Mouse (Mus musculus) gastrocnemius, adult 2 months (tissue): ENCODE measurements around the gene Rplp2. TPM values are rescaled to one million over a fixed set of nuclear protein-coding genes. Genes with fewer than 3 reads are reported as not detected.

Source experiments
- DNase-seq: peaks from one replicate; pipeline ENCODE4 v3.0.0; 2022
- H3K27ac ChIP-seq: fragments of 200-600 bp; 2 replicates; pipeline ENCODE4 v1.8.1; 2022; ENCODE audit warnings: mild to moderate bottlenecking
- H3K4me3 ChIP-seq: fragments of 200-600 bp; 2 replicates; pipeline ENCODE4 v1.8.1; 2022; ENCODE audit warnings: mild to moderate bottlenecking, moderate library complexity
- CTCF ChIP-seq: fragments of 200-600 bp; IDR thresholded peaks from 2 replicates; pipeline ENCODE4 v1.8.1; 2022; ENCODE audit warnings: antibody characterized with exemption, mild to moderate bottlenecking, moderate library complexity
- intact Hi-C: fragments of 180-260 bp; cut with DNase I; formaldehyde crosslinking; loops from one replicate; pipeline ENCODE4 v1.15.1; 2025
- total RNA-seq, 2 experiments: library from RNA; stranded (reverse); gene quantifications; 2 replicates each; pipeline ENCODE4 v1.2.3; 2021

The Rplp2 gene
- total RNA-seq, 2 experiments from 2014 or later, result 567 to 623 TPM

GRCm38 (mm10) chr7:141466607-141467148 is 19.5 kb downstream of the Rplp2 start:
- DNase-seq, result peak; percentile 26
- Histone ChIP-seq H3K4me3 (peak overlapping the region; percentile 87), H3K27ac (peak overlapping the region; percentile 94)
- no peak for TF ChIP-seq CTCF
- intact Hi-C loops, result no loop called here

- intact Hi-C loops, result no loop called here
- no peak for TF ChIP-seq CTCF
- Histone ChIP-seq H3K4me3 (peak within 1 kb of the TSS; percentile 87), H3K27ac (peak within 1 kb of the TSS; percentile 94)
- DNase-seq, result peak; percentile 94
These were observed 20.3 kb downstream of the Rplp2 start, which contains the start of gene Cd151 for GRCm38 (mm10) chr7:141467230-141468030. TSS of gene Cd151 (plus strand) at chr7:141467392.

- no peak for TF ChIP-seq CTCF
- intact Hi-C loops, result no loop called here
- H3K27ac ChIP-seq, result peak overlapping the region; percentile 94
- peak overlapping the region; percentile 87 for H3K4me3 ChIP-seq
- DNase-seq, result peak; percentile 59
These were observed 21.0 kb downstream of the Rplp2 start for GRCm38 (mm10) chr7:141468164-141468521.

GRCm38 (mm10) chr7:141468522-141469211 is 21.5 kb downstream of the Rplp2 start:
- DNase-seq, result peak; percentile 72
- H3K4me3 ChIP-seq, result peak overlapping the region; percentile 87
- intact Hi-C loops, result no loop called here
- H3K27ac ChIP-seq, result peak overlapping the region; percentile 94
- peak; percentile 60 for TF ChIP-seq CTCF

GRCm38 (mm10) chr7:141469352-141469751 is 22.2 kb downstream of the Rplp2 start:
- peak; percentile 27 for DNase-seq
- intact Hi-C loops, result no loop called here
- no peak for TF ChIP-seq CTCF
- H3K27ac ChIP-seq, result peak overlapping the region; percentile 94
- H3K4me3 ChIP-seq, result peak overlapping the region; percentile 87

GRCm38 (mm10) chr7:141469901-141470636 is 22.9 kb downstream of the Rplp2 start:
- intact Hi-C loops, result no loop called here
- Histone ChIP-seq H3K4me3 (peak overlapping the region; percentile 87), H3K27ac (peak overlapping the region; percentile 94)
- no peak for TF ChIP-seq CTCF
- peak; percentile 21 for DNase-seq

GRCm38 (mm10) chr7:141470637-141470944 is 23.4 kb downstream of the Rplp2 start:
- no peak overlapping the region for H3K4me3 ChIP-seq
- intact Hi-C loops, result no loop called here
- peak; percentile 16 for DNase-seq
- TF ChIP-seq CTCF, result no peak
- no peak overlapping the region for H3K27ac ChIP-seq

GRCm38 (mm10) chr7:141471236-141471635 is 24.1 kb downstream of the Rplp2 start:
- TF ChIP-seq CTCF, result no peak
- Histone ChIP-seq H3K4me3 (no peak overlapping the region), H3K27ac (no peak overlapping the region)
- intact Hi-C loops, result no loop called here
- no peak for DNase-seq

GRCm38 (mm10) chr7:141472226-141472625 is 25.1 kb downstream of the Rplp2 start:
- TF ChIP-seq CTCF, result no peak
- Histone ChIP-seq H3K27ac (no peak overlapping the region), H3K4me3 (no peak overlapping the region)
- DNase-seq, result no peak
- intact Hi-C loops, result no loop called here

- peak; percentile 18 for DNase-seq
- Histone ChIP-seq H3K4me3 (no peak overlapping the region), H3K27ac (no peak overlapping the region)
- intact Hi-C loops, result no loop called here
- TF ChIP-seq CTCF, result no peak
These were observed 25.6 kb downstream of the Rplp2 start for GRCm38 (mm10) chr7:141472763-141473162.

GRCm38 (mm10) chr7:141474160-141474559 is 27.0 kb downstream of the Rplp2 start:
- Histone ChIP-seq H3K27ac (peak overlapping the region; percentile 98), H3K4me3 (peak overlapping the region; percentile 97)
- no peak for TF ChIP-seq CTCF
- intact Hi-C loops, result no loop called here
- peak; percentile 16 for DNase-seq

- Histone ChIP-seq H3K4me3 (peak within 1 kb of the TSS; percentile 97), H3K27ac (peak within 1 kb of the TSS; percentile 98)
- intact Hi-C loops, result no loop called here
- DNase-seq, result peak; percentile 91
- peak; percentile 19; the same call in 1 of the 2 replicates for TF ChIP-seq CTCF
These were observed 28.0 kb downstream of the Rplp2 start, which contains the start of the genes Polr2l and Tspan4 for GRCm38 (mm10) chr7:141475011-141475804. TSS of gene Polr2l (minus strand) at chr7:141475132. TSS of gene Tspan4 (plus strand) at chr7:141475240.
